Mouse (Mus musculus) adrenal gland, postnatal 4 days (tissue): Measurements from ENCODE around the gene Agbl1. TPM values are rescaled to one million over a fixed set of nuclear protein-coding genes. Genes with fewer than 3 reads are reported as not detected.
A peak's percentile ranks its signal among the peaks of the same experiment; 100 is the strongest.

Experiments
- DNase-seq, 2 experiments: peaks; one replicate each; pipeline ENCODE4 v3.0.0; 2021 to 2022; ENCODE audit warnings: low spot score in 2 of 2, mixed read lengths in 2 of 2
- total RNA-seq, 2 experiments: library from RNA; stranded (reverse); gene quantifications; 2 replicates each; pipeline ENCODE4 v1.2.3; 2021

The Agbl1 gene
- total RNA-seq, 2 experiments from 2014 or later: 0.68 TPM; not detected in 1

GRCm38 (mm10) chr7:76389240-76389639 is 159.6 kb downstream of the Agbl1 start:
- DNase-seq: no peak

- DNase-seq: no peak
Measured at GRCm38 (mm10) chr7:76392296-76392940, 162.7 kb downstream of the Agbl1 start.

DNA sequence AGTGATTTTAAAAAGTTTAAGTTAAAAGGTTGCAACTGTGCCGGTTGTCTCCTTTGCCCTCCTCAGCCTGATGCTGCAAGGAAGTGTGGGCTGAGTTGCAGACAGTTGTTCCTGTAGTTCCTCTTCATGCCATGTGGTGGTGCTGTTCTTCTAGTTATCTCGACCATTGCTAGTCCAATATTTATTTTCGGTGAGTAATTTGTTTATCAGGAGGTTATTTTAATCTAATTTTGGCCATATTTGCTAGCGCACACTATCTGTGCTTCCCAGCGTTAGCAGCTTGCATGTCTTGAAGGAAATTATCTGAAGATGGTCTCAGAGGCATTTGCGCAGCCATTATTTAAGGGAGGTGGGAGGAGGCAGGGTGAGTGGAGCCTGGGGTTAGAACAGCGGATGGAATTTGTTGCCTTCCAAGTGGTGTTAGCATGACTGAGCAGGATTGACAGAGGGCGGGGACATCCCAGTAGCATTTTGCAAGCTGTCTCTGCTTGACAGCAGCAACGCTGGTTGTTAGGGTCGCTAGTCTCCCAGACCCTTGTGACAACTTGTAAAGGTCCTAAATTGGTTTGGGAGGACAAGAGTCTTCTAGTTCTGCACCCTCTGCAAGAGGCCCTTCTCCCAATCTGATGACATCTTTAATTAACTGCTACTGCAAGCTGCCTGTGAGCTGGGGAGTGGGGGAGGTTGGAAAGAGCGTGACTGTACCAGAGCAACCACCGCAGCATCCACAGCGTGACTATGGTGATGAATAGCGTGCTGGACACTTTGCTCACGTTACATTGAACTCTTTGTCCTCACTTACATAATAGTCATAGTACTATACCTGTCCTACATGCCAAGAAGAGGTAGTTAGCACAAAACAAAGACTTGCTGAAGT is 163.5 kb downstream of the Agbl1 start:
- peak in 1 of 2 experiments; percentile 11 for DNase-seq

GRCm38 (mm10) chr7:76407930-76408557 is 178.4 kb downstream of the Agbl1 start:
- no peak for DNase-seq

- DNase-seq: no peak
Measured at GRCm38 (mm10) chr7:76409020-76409419, 179.3 kb downstream of the Agbl1 start.

- no peak for DNase-seq
Measured at GRCm38 (mm10) chr7:76410403-76411180, 180.9 kb downstream of the Agbl1 start.

GRCm38 (mm10) chr7:76411933-76412587 is 182.4 kb downstream of the Agbl1 start:
- DNase-seq: no peak

GRCm38 (mm10) chr7:76416084-76416597 is 186.5 kb downstream of the Agbl1 start:
- DNase-seq: no peak

DNA sequence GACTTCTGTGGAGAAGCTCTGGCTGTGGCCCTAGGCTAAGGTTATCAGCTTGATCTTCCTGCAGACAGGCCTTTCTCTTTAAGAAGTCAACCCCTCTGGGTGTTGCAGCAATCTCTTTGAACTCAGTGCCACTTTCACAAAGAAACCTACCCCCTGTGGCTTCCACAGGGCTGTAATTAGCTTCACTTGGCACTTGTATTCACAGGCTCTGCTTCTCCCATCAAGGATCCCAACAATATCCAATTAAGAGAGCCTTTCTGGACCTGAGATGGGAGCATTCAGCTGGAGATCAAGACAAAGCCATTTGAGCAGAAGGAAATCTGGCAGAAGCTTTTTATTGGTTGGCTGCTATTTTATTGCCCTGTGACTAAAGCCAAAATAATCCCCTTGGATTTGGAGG is 208.9 kb downstream of the Agbl1 start:
- DNase-seq: no peak

- DNase-seq: no peak
Measured at GRCm38 (mm10) chr7:76438988-76439387, 209.3 kb downstream of the Agbl1 start.

- DNase-seq: no peak
Measured at GRCm38 (mm10) chr7:76462361-76463001, 232.8 kb downstream of the Agbl1 start.

DNA sequence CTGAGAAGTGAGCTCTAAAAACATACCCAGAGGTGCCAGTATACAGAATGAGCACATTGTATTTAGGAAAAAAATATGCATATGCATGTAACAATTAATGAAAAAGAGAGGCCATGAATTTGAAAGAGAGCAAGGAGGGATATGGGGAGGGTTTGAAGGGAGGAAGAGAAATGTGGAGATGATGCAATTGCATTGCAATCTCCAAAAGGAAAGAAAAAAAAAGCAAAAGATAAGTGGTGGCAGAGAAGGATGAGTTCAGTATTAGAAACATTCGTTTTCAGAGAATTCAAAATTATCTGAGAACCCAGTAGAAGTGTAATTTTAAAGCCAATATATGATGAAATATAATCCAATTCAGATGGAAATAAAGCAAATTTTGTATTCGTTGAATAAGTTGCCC is 236.7 kb downstream of the Agbl1 start:
- no peak for DNase-seq

GRCm38 (mm10) chr7:76474233-76474632 is 244.5 kb downstream of the Agbl1 start:
- no peak for DNase-seq

DNA sequence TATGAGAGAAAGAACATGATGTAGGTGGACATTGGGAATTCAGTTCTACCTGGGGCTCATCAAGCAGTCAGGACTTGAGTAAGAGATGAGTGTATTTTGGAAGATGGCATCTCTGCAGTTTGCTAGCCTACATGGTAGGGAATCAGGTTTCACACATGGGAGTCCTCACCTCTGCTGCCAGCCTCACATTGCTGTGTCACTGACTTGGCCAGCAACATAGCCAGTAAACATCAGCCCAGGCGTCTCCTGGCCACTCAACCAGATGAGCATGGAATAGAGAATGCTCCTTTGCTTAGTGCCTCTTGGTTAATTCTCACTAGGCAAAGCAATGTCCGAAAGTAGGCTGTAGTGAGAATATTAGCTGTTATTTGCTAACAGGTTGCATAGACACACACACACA is 255.9 kb downstream of the Agbl1 start:
- DNase-seq: no peak

DNA sequence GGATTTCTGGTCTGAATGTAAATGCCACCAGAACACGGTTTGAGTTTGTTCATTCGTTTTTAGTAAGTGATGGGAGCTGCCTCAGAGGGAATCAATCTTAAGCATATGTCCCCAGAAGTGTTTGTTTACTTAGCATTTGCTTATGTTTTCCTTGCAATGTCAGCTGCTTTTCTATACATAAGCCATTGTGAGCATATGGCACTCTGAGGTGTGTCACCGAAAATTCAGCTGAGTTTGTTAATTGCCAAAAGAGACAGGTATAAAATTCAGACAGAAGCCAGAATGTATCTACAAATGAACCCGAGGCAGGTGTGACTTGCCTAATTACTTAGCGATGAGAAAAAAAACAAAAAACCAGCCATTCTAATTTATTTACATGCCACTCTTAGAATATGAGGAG is 257.8 kb downstream of the Agbl1 start:
- no peak for DNase-seq

DNA sequence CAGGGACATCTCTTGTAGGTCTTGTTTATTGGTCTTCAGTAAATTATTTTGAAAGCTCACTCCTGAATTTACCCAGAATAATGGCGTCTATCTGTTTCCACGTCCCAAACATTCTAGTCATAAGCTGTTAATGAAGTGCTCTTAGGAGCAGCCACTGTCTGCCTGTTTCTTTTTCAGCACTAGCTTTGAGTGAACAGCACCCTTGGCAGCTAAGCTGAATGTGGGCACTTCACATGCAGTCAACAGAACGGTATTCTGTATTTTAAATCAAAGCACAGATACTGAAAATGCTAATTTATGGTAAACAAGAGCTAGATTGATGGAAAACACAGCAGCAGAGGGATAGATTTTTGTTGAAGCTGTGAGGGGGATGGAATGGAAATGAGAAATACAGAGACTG is 294.6 kb downstream of the Agbl1 start:
- DNase-seq: no peak

DNA sequence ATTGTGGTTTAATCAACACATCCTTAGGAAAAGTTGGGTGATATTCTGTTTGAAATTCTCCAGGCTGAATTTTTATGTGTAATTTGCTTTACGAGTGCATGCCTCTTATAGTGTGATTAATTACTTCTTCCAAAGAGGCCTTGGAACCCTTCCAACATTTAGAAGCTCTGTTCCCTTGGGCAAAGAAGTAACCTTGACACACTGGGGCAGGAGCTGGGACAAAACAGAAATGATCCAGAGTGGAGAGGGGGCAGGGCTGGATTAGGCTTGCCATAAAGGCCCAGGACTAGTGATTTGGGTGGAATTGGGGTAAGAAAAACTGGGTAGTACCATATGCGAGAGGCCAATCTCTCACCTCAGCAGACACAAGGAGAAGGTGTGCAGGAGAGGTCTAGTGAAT is 316.8 kb downstream of the Agbl1 start:
- peak in 1 of 2 experiments; percentile 7 for DNase-seq

DNA sequence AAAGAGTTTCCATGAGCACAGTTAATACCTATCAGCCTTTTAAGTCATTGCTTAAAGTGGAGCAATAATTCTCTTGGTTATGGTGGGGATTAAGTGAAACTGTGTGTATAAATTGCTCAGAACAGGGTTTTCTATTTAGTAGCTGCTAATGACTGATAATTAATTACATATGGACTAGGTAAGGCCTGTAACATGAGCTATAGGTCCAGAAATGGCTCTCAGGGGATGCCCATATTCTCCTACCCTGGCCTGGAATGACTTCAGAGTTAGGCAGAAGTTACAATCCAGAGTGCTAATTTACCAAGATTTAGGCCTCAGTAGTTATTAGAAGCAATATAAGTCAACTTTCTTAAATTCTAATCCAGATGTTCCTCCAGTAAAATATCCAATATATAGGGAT is 317.6 kb downstream of the Agbl1 start:
- no peak for DNase-seq

GRCm38 (mm10) chr7:76551860-76552259 is 322.2 kb downstream of the Agbl1 start:
- DNase-seq: no peak
